Mouse (Mus musculus): ENCODE measurements at regions not wholly inside any gene's neighbourhood (a gene's known extent, or its start where the extent isn't known, plus 50 kb on each side); places are given as distances from the start of the nearest gene placed in this dataset.

DNA sequence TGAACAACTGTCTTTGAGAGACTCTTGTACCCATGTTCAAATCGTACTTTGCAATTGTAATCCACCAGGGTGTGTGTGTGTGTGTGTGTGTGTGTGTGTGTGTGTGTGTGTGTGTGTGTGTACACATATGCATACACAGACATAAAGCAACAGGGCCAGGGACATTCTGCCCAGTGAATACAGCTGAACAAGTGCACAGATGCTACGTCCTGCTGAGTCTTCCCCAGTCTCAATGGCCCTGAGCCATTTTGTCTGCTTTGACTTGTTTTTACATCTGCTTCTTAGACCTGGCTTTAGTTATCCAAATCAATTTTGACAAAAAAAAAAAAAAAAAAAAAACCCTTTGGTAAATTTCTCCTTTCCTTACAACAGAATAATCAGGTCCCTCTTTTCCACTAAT lies 103.3 kb downstream of the Rnd3 start:
- no peak for TF ChIP-seq E2F4 (IDR thresholded peaks at IDR 0.05; ENCODE audit: insufficient read depth)
- TF ChIP-seq POLR2A (IDR thresholded peaks at IDR 0.05; ENCODE audit: insufficient read length, low read depth): no peak
- no peak for TF ChIP-seq MAX (IDR thresholded peaks at IDR 0.05; ENCODE audit: low read depth)
- TF ChIP-seq TCF3 (IDR thresholded peaks at IDR 0.05; ENCODE audit: insufficient read length, low read depth): no peak
- no peak for TF ChIP-seq USF1 (IDR thresholded peaks at IDR 0.05; ENCODE audit: low read depth)

Measured in myocyte (in vitro differentiated cells).